Mouse (Mus musculus) heart, adult 9 months (tissue): ENCODE results near the gene Col1a2.
A peak's percentile ranks its signal among the peaks of the same experiment; 100 is the strongest.

Experiments used
- DNase-seq, 2 experiments: peaks; one replicate each; pipeline ENCODE4 v3.0.0; 2022; ENCODE audit warnings: low spot score in 2 of 2

Col1a2 gene

DNA sequence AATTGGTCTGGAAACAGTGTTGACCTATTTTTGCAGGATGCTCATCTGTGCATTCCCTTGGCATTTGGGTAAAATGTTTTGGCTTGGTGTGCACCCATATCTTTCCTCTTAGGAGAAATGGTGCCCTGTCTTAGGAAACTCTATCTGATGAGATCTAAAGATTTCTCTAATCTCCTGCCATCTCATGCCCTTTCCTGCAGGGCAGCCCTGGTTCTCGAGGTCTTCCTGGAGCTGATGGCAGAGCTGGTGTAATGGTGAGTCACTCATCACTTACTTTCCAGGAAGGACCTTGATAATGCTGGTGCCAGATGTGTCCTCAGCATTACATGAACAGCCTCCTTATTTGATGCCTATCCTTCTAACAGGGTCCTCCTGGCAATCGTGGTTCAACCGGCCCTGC lies 16.4 kb downstream of the Col1a2 start:
- no peak for DNase-seq

DNA sequence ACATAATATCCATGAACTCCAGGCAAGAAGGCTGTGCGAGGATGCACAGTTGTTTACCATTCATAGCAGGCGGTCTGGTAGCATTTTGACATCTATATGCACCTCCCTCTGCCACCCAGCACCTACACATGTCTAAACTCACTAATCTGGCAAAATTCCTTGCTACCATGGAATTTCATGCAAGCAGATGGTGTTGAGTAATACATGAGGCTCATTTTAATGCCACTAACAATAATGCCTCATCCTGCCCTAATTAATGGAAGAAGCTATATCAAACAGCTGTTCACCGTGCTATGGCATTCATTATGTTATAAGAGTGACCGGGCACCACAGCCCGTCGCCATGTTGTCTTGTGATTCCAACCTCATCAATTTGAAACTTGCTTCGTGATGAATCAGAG lies 23.8 kb downstream of the Col1a2 start:
- DNase-seq: no peak

DNA sequence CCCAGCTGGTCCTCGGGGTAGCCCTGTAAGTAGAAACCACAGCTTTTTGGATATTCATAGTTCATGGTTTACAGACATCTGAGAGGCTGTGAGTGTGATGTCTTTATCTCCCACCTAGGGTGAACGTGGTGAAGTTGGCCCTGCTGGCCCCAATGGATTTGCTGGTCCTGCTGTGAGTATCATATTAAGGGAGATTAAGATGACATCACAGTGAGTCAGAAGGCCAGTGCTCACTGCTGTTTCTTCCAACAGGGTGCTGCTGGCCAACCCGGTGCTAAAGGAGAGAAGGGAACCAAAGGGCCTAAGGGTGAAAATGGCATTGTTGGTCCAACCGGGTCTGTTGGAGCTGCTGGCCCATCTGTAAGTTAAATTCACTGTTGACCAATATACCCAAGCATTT lies 26.4 kb downstream of the Col1a2 start:
- no peak for DNase-seq

- no peak for DNase-seq
These were observed 28.3 kb downstream of the Col1a2 start for GRCm38 (mm10) chr6:4532898-4533297.

- no peak for DNase-seq
These were observed 30.0 kb downstream of the Col1a2 start for GRCm38 (mm10) chr6:4534462-4535079.

DNA sequence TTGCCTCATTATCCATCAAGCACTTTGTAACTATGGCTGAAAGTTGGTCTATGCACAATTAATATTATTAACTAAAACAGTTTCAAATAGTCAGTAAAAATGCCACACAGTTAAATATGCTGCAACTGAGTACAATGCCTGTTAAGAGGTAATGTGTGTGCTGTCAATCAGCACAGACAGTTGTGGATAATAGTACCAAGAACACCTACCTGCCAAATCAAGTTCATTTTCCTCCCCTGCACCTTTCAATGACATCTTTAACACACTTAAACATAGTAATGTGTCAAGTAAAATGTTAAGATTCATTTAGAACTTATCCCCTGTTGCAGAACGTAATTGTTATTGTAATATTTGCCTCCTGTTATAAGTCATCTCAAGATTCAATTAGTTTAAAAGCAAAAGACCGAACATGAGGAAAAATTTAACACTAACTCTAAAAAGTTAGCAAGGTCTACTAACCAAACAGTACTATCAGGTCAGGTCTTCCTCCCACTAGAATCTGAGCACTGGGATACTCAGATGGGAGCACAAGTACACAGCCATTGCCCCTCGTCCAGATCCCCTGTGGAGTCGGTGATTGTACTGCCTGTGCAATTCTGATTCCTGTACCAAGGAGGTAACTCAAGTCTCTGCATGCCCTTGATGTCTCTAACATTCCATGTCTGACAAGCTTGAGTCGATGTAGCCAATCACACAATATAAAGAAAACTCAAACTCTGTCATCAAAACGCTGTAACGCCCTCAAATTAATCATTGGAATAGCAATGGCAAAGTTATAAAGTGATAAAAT lies 37.5 kb downstream of the Col1a2 start:
- no peak for DNase-seq

DNA sequence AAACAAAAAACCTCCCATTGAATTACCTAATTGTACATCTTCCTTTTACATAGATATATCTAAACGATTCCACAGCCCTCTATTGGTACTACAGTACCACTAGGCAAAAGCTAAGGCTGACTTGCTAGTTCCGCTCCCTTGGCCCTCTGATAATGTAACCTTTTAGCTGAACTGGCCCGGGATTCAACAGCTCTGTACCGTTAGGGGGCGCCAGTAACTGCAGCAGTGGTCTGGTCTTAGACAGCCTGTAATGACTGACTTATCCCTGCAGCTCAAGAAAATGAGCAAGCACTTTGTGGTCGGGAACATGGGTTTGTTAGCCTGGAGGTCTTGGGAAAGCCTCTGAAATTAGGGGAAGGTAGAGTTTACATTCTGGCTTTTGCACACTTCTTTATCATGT lies 39.9 kb downstream of the Col1a2 start:
- peak in 1 of 2 experiments; percentile 15 for DNase-seq

DNA sequence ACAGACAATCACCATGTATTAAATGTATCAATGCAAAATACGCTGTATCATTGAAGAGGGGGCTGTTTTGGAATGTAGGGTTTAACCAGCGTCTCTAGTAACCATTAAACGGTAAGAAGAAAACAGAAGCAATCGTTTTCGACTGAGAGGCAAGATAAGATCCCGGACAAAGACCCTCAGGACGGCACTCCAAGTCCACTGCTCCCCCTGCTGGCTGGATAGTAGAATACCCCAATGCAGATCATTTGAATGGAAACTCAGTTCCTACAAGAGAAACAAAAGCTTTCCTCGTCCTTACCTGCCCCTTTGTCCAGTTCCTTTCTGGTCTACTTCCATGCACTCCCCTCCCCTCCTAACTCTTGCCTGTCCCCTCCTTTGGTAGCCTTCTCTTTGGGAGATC lies 41.1 kb downstream of the Col1a2 start:
- peak in 1 of 2 experiments; percentile 29 for DNase-seq

GRCm38 (mm10) chr6:4548894-4549293 lies 44.3 kb downstream of the Col1a2 start:
- DNase-seq: no peak

GRCm38 (mm10) chr6:4549846-4550548 lies 45.4 kb downstream of the Col1a2 start:
- no peak for DNase-seq

DNA sequence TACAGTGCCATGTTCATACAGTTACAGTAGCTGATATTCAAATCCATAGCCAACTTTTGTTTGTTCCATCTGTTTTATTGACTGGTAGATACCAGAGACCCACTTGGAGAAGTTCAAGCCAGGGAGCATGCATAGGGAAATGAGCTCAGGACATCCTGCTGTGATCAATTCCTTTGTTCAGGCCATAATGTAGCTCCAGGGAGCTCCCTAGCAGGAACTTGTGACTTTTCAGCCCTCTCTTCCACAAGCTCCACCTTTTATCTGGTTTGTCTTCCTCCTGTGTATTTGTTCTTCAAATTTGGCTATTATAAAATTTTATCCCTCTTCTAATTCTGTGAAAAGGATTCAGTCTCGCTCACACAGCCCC lies 45.9 kb downstream of the Col1a2 start:
- no peak for DNase-seq

- no peak for DNase-seq
These were observed 50.8 kb downstream of the Col1a2 start for GRCm38 (mm10) chr6:4555366-4555765.

DNA sequence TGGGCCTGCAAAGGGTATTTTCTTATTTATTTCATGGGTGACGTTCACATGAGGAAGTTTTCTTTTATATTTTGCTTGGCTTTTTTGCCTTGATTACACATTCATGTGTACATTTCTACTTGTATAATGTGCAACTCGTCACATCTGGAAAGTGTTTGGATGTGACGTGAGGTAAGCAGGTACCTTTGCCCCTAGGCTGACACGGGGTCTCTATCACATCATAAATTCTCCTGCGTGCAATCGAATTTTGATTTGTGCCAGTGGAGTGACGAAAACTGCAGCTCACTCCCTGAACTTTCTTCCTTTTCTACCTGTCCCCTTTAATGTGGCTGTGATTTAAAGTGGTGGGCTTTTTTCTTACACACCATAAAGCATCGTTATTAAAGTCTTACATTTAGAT lies 52.5 kb downstream of the Col1a2 start:
- DNase-seq: no peak

GRCm38 (mm10) chr6:4557678-4558077 lies 53.1 kb downstream of the Col1a2 start:
- DNase-seq: peak; percentile 11 to 22

DNA sequence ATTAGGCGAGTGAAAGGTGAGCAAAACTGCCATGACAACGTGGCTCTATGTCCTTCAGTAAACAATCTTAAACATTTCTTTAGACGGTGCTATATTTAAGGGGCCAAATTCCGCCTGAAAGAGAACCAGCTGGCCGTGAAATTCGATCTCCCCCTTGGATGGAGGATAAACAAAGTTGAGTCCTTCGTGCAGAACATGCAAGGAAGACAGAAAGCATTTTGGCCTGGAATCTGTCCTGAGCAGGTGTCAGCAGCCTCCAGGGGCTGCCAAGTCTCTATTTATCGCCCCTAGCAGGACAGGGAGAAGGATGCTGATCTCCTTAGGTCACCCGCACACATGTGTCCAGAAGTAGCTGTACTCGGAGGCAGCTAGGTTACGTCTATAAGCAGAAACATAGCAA lies 56.5 kb downstream of the Col1a2 start:
- DNase-seq: no peak

GRCm38 (mm10) chr6:4561621-4562020 lies 57.0 kb downstream of the Col1a2 start:
- DNase-seq: no peak

- no peak for DNase-seq
These were observed 57.8 kb downstream of the Col1a2 start for GRCm38 (mm10) chr6:4562401-4562800.

GRCm38 (mm10) chr6:4563477-4563876 lies 58.9 kb downstream of the Col1a2 start:
- DNase-seq: no peak

- no peak for DNase-seq
These were observed 65.8 kb downstream of the Col1a2 start for GRCm38 (mm10) chr6:4570412-4570811.

- no peak for DNase-seq
These were observed 73.1 kb downstream of the Col1a2 start for GRCm38 (mm10) chr6:4577756-4578155.

DNA sequence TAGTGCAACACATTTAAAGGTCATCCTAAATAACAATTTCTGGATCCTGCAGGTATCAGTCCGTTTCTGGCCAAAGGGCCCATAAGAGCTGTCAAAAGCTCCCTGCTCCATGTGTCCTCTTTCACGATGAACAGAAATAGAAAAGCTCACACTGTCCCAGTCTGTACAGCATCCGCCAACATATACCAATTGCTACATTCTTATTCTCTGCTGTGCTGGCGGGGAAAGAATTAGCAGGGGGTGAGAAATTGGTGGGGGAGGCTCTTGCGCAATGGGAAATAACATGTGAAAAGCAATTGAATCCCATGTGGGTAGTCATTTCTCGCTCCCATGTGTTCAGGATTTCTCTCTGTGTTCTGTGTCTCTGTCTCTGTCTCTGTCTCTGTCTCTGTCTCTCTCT lies 73.7 kb downstream of the Col1a2 start:
- DNase-seq: no peak

DNA sequence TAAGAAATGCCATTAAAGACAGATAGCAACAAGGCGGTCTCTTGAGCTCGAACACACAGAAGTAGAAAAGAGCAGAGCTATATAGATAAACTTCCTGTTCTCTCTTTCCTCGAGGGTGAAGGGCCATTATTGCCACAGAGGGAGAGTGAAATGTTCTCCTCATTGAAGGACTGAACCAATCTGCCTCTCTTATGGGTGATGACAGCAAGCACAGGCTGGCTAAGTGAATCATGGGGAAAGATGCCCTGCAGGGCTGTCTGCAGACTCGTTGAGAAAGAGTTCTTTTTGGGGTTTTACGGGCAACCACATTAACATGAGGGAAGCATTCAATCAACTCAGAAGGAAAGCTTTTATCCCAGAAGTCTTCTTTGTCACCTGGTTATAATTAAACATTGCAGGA lies 75.0 kb downstream of the Col1a2 start:
- DNase-seq: no peak

DNA sequence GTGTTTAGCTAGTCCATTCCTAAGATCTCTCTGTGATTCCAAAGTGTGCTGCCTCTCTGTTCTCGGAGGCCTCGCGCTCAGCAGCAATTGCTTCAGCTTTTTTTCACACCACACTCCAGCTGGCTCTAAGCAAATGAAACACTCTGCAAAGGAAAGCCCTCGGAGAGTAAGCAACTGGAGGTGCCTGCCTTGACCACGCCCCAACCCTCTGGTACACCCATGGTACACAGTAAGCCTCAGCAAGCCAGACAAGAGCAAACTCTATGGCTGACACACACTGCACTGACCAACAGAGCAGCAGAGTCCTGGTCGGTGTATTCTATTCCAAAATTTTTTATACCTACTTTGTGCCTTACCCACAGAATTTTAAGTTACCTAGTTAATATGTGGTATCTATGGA lies 78.9 kb downstream of the Col1a2 start:
- no peak for DNase-seq
